Mouse (Mus musculus): ENCODE data around the gene Ralgapa1. TPM values are rescaled to one million over a fixed set of nuclear protein-coding genes. Genes with fewer than 3 reads are reported as not detected.
"Not testable (repeated sequence)": the region's sequence is repeated elsewhere in the genome, so short reads cannot be mapped to it uniquely, and the experiment has no call there.

Gene Ralgapa1
- total RNA-seq, 2 experiments from 2014 or later = 119 to 125 TPM

- DNase-seq (ENCODE audit: low spot score in 2 of 2) = not testable (repeated sequence)
Observed at GRCm38 (mm10) chr12:55554901-55555300, 266.1 kb downstream of the Ralgapa1 start.

Small RNA genes lying within 50 kb of the gene (microRNA-seq; reads per million reads assigned to microRNA genes)
- gene Gm23394 = 3.0 to 5.5 reads per million in 2 experiments

Other genes with a start within 250 kb of the Ralgapa1 start
- gene Insm2, start 221.7 kb downstream of the Ralgapa1 start, total RNA-seq (2021) = under 1 TPM in 1 of 2 experiments, not detected in 1; 0.21 TPM
- gene Brms1l, start 15.2 kb upstream of the Ralgapa1 start, total RNA-seq (2021) = 10 to 100 TPM; 67.1 to 71.6 TPM